Mouse (Mus musculus) brain, embryonic 18.5 days (tissue): ENCODE results near the gene Sik3.

ENCODE experiments used
- DNase-seq: peaks from one replicate; pipeline ENCODE4 v3.0.0-alpha.2; 2012; ENCODE audit warnings: low read depth, low spot score

Gene Sik3

GRCm38 (mm10) chr9:46224945-46225660, 212.5 kb downstream of the Sik3 start:
- no peak for DNase-seq

- DNase-seq = no peak
Observed at GRCm38 (mm10) chr9:46227064-46227614, 214.5 kb downstream of the Sik3 start.

- no peak for DNase-seq
Observed at GRCm38 (mm10) chr9:46228491-46228890, 215.9 kb downstream of the Sik3 start, which contains the start of gene Apoa1. Gene Apoa1, plus strand, starts transcription at chr9:46228580.

GRCm38 (mm10) chr9:46229573-46230449, 217.2 kb downstream of the Sik3 start:
- peak; percentile 80 for DNase-seq

GRCm38 (mm10) chr9:46230450-46230975, 217.9 kb downstream of the Sik3 start:
- peak; percentile 1 for DNase-seq

- no peak for DNase-seq
Observed at GRCm38 (mm10) chr9:46235196-46235595, 222.6 kb downstream of the Sik3 start.

GRCm38 (mm10) chr9:46235596-46235648, 222.8 kb downstream of the Sik3 start, which contains the start of gene Apoc3:
Gene Apoc3, minus strand, starts transcription at chr9:46235636.
- DNase-seq = no peak

- DNase-seq = no peak
Observed at GRCm38 (mm10) chr9:46235649-46236048, 223.0 kb downstream of the Sik3 start.

- no peak for DNase-seq
Observed at GRCm38 (mm10) chr9:46238850-46239249, 226.2 kb downstream of the Sik3 start.

- DNase-seq = no peak
Observed at GRCm38 (mm10) chr9:46240526-46241153, 228.0 kb downstream of the Sik3 start, which contains the start of gene Apoa4. Gene Apoa4, plus strand, starts transcription at chr9:46240696.

GRCm38 (mm10) chr9:46241818-46242217, 229.2 kb downstream of the Sik3 start:
- no peak for DNase-seq

- no peak for DNase-seq
Observed at GRCm38 (mm10) chr9:46243122-46243521, 230.5 kb downstream of the Sik3 start.

GRCm38 (mm10) chr9:46243584-46243983, 231.0 kb downstream of the Sik3 start:
- DNase-seq = no peak

GRCm38 (mm10) chr9:46246752-46247324, 234.2 kb downstream of the Sik3 start:
- peak; percentile 67 for DNase-seq

- DNase-seq = no peak
Observed at GRCm38 (mm10) chr9:46256177-46256576, 243.6 kb downstream of the Sik3 start.

- no peak for DNase-seq
Observed at GRCm38 (mm10) chr9:46256658-46257385, 244.2 kb downstream of the Sik3 start.

- no peak for DNase-seq
Observed at GRCm38 (mm10) chr9:46257546-46257945, 244.9 kb downstream of the Sik3 start.

- DNase-seq = no peak
Observed at GRCm38 (mm10) chr9:46259111-46259510, 246.5 kb downstream of the Sik3 start.

- no peak for DNase-seq
Observed at GRCm38 (mm10) chr9:46261131-46261530, 248.5 kb downstream of the Sik3 start.

GRCm38 (mm10) chr9:46268343-46268873, 255.8 kb downstream of the Sik3 start, which contains the start of gene Apoa5:
Gene Apoa5, plus strand, starts transcription at chr9:46268633.
- no peak for DNase-seq

- DNase-seq = no peak
Observed at GRCm38 (mm10) chr9:46269125-46269524, 256.5 kb downstream of the Sik3 start.
